Mouse (Mus musculus): Measurements from ENCODE around the gene Gm17018. TPM values are rescaled to one million over a fixed set of nuclear protein-coding genes. Genes with fewer than 3 reads are reported as not detected.

Gm17018 gene
- 50.0 and 57.1 TPM in 2 replicates for polyA plus RNA-seq (2015; fragmentation: Nextera tagmentation; extraction: Ambion mirVana)

- Histone ChIP-seq H3K27ac (peak within 1 kb of the TSS; percentile 66), H3K9me3 (no peaks in the 10 kb centered on the region), H3K4me1 (replicated peaks) (peaks cover 12% of the 10 kb centered on the region), H3K4me2 (replicated peaks) (peak within 1 kb of the TSS; percentile 96), H3K36me3 (peaks cover 19% of the 10 kb centered on the region), H3K4me3 (replicated peaks) (peak within 1 kb of the TSS; percentile 76), H3K27me3 (peaks cover 34% of the 10 kb centered on the region), H3K9ac (replicated peaks) (peak within 1 kb of the TSS; percentile 87)
- under 1% methylated on average over 35 of the region's 35 CpGs for WGBS
- ATAC-seq = peak; percentile 93
These were observed at the start of gene Gm17018, which contains the start of gene Poll for GRCm38 (mm10) chr19:45560153-45560890. Gene Gm17018, plus strand, starts transcription at chr19:45560615. Gene Poll, minus strand, starts transcription at chr19:45560531.

GRCm38 (mm10) chr19:45510680-45511079 lies 49.7 kb upstream of the Gm17018 start:
- no peak overlapping the region for H3K4me2 ChIP-seq (replicated peaks)
- ATAC-seq = no peak
- H3K27me3 ChIP-seq = no peaks in the 10 kb centered on the region
- H3K4me1 ChIP-seq (replicated peaks) = 0 out of 2 replicates have a peak, but pooled peaks cover 3% of the 10 kb centered on the region
- no peak overlapping the region for H3K27ac ChIP-seq
- peaks cover 28% of the 10 kb centered on the region for H3K36me3 ChIP-seq
- H3K9ac ChIP-seq (replicated peaks) = no peak overlapping the region
- no peak overlapping the region for H3K4me3 ChIP-seq (replicated peaks)
- WGBS = 86% methylated on average over 3 of the region's 3 CpGs
- no peaks in the 10 kb centered on the region for H3K9me3 ChIP-seq

GRCm38 (mm10) chr19:45511406-45511805 lies 49.0 kb upstream of the Gm17018 start:
- 74% methylated on average over 4 of the region's 4 CpGs for WGBS
- Histone ChIP-seq H3K27ac (no peak overlapping the region), H3K4me2 (replicated peaks) (no peak overlapping the region), H3K9me3 (no peaks in the 10 kb centered on the region), H3K36me3 (peaks cover 35% of the 10 kb centered on the region), H3K4me3 (replicated peaks) (no peak overlapping the region), H3K4me1 (replicated peaks) (0 out of 2 replicates have a peak, but pooled peaks cover 3% of the 10 kb centered on the region), H3K27me3 (no peaks in the 10 kb centered on the region), H3K9ac (replicated peaks) (no peak overlapping the region)
- ATAC-seq = no peak

GRCm38 (mm10) chr19:45515341-45515740 lies 45.1 kb upstream of the Gm17018 start:
- H3K4me2 ChIP-seq (replicated peaks) = no peak overlapping the region
- 92% methylated on average over 2 of the region's 2 CpGs for WGBS

GRCm38 (mm10) chr19:45516264-45516663 lies 44.2 kb upstream of the Gm17018 start:
- Histone ChIP-seq H3K27ac (no peak overlapping the region), H3K9ac (replicated peaks) (no peak overlapping the region), H3K4me1 (replicated peaks) (0 out of 2 replicates have a peak, but pooled peaks cover 3% of the 10 kb centered on the region), H3K36me3 (peaks cover 77% of the 10 kb centered on the region), H3K9me3 (no peaks in the 10 kb centered on the region), H3K27me3 (no peaks in the 10 kb centered on the region), H3K4me2 (replicated peaks) (no peak overlapping the region), H3K4me3 (replicated peaks) (no peak overlapping the region)
- no peak for ATAC-seq
- WGBS = 97% methylated on average over 12 of the region's 12 CpGs

More at GRCm38 (mm10) chr19:45515341-45515740, 45.1 kb upstream of the Gm17018 start:
- peaks cover 68% of the 10 kb centered on the region for H3K36me3 ChIP-seq
- H3K9me3 ChIP-seq = no peaks in the 10 kb centered on the region
- no peak overlapping the region for H3K27ac ChIP-seq
- no peak overlapping the region for H3K4me3 ChIP-seq (replicated peaks)
- H3K9ac ChIP-seq (replicated peaks) = no peak overlapping the region
- no peaks in the 10 kb centered on the region for H3K27me3 ChIP-seq
- no peak for ATAC-seq
- H3K4me1 ChIP-seq (replicated peaks) = 0 out of 2 replicates have a peak, but pooled peaks cover 3% of the 10 kb centered on the region

GRCm38 (mm10) chr19:45527382-45527781 lies 33.0 kb upstream of the Gm17018 start:
- Histone ChIP-seq H3K36me3 (peaks cover 75% of the 10 kb centered on the region), H3K4me1 (replicated peaks) (no peaks in the 10 kb centered on the region)

GRCm38 (mm10) chr19:45527931-45528534 lies 32.4 kb upstream of the Gm17018 start:
- H3K4me3 ChIP-seq (replicated peaks) = no peak overlapping the region
- no peak overlapping the region for H3K4me2 ChIP-seq (replicated peaks)
- 95% methylated on average over 10 of the region's 10 CpGs for WGBS
- no peak overlapping the region for H3K9ac ChIP-seq (replicated peaks)
- peaks cover 69% of the 10 kb centered on the region for H3K36me3 ChIP-seq
- H3K27me3 ChIP-seq = no peaks in the 10 kb centered on the region
- ATAC-seq = no peak
- no peak overlapping the region for H3K27ac ChIP-seq
- no peaks in the 10 kb centered on the region for H3K4me1 ChIP-seq (replicated peaks)
- H3K9me3 ChIP-seq = no peaks in the 10 kb centered on the region

More at GRCm38 (mm10) chr19:45527382-45527781, 33.0 kb upstream of the Gm17018 start:
- no peak overlapping the region for H3K4me3 ChIP-seq (replicated peaks)
- H3K9ac ChIP-seq (replicated peaks) = no peak overlapping the region
- H3K9me3 ChIP-seq = no peaks in the 10 kb centered on the region
- H3K27me3 ChIP-seq = no peaks in the 10 kb centered on the region
- H3K27ac ChIP-seq = no peak overlapping the region
- 90% methylated on average over 7 of the region's 7 CpGs for WGBS
- H3K4me2 ChIP-seq (replicated peaks) = no peak overlapping the region
- ATAC-seq = no peak

- WGBS = 89% methylated on average over 5 of the region's 5 CpGs
- Histone ChIP-seq H3K27ac (no peak overlapping the region), H3K9ac (replicated peaks) (no peak overlapping the region), H3K27me3 (no peaks in the 10 kb centered on the region), H3K4me3 (replicated peaks) (no peak overlapping the region), H3K4me2 (replicated peaks) (no peak overlapping the region), H3K9me3 (no peaks in the 10 kb centered on the region), H3K36me3 (peaks cover 56% of the 10 kb centered on the region), H3K4me1 (replicated peaks) (no peaks in the 10 kb centered on the region)
- no peak for ATAC-seq
These were observed 31.1 kb upstream of the Gm17018 start for GRCm38 (mm10) chr19:45529294-45529693.

- no peak overlapping the region for H3K27ac ChIP-seq
- ATAC-seq = no peak
- H3K36me3 ChIP-seq = peaks cover 46% of the 10 kb centered on the region
- 90% methylated on average over 15 of the region's 15 CpGs for WGBS
- no peak overlapping the region for H3K9ac ChIP-seq (replicated peaks)
- H3K4me3 ChIP-seq (replicated peaks) = no peak overlapping the region
- peaks cover 4% of the 10 kb centered on the region for H3K4me1 ChIP-seq (replicated peaks)
- H3K4me2 ChIP-seq (replicated peaks) = no peak overlapping the region
- no peaks in the 10 kb centered on the region for H3K27me3 ChIP-seq
- no peaks in the 10 kb centered on the region for H3K9me3 ChIP-seq
These were observed 30.0 kb upstream of the Gm17018 start for GRCm38 (mm10) chr19:45530200-45530995.

GRCm38 (mm10) chr19:45531554-45531953 lies 28.9 kb upstream of the Gm17018 start:
- no peak for ATAC-seq
- Histone ChIP-seq H3K27ac (no peak overlapping the region), H3K36me3 (peaks cover 45% of the 10 kb centered on the region), H3K9ac (replicated peaks) (no peak overlapping the region), H3K4me2 (replicated peaks) (no peak overlapping the region), H3K4me1 (replicated peaks) (peaks cover 4% of the 10 kb centered on the region), H3K27me3 (0 out of 2 replicates have a peak, but pooled peaks cover 4% of the 10 kb centered on the region), H3K4me3 (replicated peaks) (no peak overlapping the region), H3K9me3 (no peaks in the 10 kb centered on the region)
- 79% methylated on average over 6 of the region's 6 CpGs for WGBS

- 76% methylated on average over 7 of the region's 7 CpGs for WGBS
- Histone ChIP-seq H3K9me3 (no peaks in the 10 kb centered on the region), H3K27me3 (0 out of 2 replicates have a peak, but pooled peaks cover 11% of the 10 kb centered on the region), H3K4me1 (replicated peaks) (peaks cover 4% of the 10 kb centered on the region), H3K27ac (no peak overlapping the region), H3K9ac (replicated peaks) (no peak overlapping the region), H3K4me3 (replicated peaks) (no peak overlapping the region), H3K4me2 (replicated peaks) (no peak overlapping the region), H3K36me3 (peaks cover 24% of the 10 kb centered on the region)
- no peak for ATAC-seq
These were observed 26.8 kb upstream of the Gm17018 start for GRCm38 (mm10) chr19:45533617-45534016.

All from midbrain, embryonic 13.5 days (tissue).